Mouse (Mus musculus) bone marrow macrophage, adult 2 months (primary cell): Measurements from ENCODE around the gene Gm21981.

Experiments used
- CTCF ChIP-seq: IDR thresholded peaks from 2 replicates; pipeline ENCODE4 v1.5.1; 2012; ENCODE audit warnings: low read depth, mild to moderate bottlenecking, low read length, moderate library complexity
- POLR2A ChIP-seq: IDR thresholded peaks from 2 replicates; pipeline ENCODE4 v1.6.1; 2012; ENCODE audit warnings: mild to moderate bottlenecking, low read depth, low read length, borderline replicate concordance

DNA sequence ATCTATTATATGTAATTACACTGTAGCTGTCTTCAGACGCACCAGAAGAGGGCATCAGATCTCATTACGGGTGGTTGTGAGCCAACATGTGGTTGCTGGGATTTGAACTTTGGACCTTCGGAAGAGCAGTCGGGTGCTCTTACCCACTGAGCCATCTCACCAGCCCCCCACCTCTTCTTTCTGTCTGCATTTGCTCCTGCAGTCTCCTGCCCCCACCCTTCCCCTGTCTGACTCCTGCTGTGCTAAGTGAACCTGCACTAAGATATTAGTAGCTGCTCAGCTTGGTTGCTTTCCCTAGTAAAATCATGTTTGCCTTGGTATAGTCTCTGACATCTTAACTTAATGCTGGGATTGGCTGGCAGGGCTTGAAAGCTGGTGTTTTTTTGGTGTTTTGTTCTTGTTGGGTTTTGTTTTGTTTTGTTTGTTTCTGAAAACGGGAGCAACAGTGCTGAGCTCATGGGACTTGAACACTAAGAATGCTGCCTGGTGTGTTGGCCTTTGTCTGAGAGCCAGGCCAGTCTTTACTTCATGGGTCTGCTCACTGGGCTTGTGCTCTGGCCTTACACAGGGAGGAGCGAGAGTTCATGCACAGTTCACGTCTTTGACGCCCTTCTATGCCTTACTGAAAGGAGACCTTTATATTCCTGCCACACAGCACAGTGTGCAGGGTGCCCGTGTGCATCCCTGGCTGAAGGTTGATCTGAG lies 31.1 kb downstream of the Gm21981 start:
- TF ChIP-seq POLR2A, result no peak
- no peak for TF ChIP-seq CTCF
